Mouse (Mus musculus) right cerebral cortex, postnatal 36 days (tissue): ENCODE data around the gene Pdzd2.

Source experiments
- DNase-seq, 2 experiments: peaks; one replicate each; pipeline ENCODE4 v3.0.0; 2022; ENCODE audit warnings: low spot score in 2 of 2, mixed read lengths in 1 of 2

Pdzd2 gene

GRCm38 (mm10) chr15:12480369-12480768 is 259.4 kb downstream of the Pdzd2 start:
- no peak for DNase-seq

GRCm38 (mm10) chr15:12479326-12479725 is 260.4 kb downstream of the Pdzd2 start:
- no peak for DNase-seq

- no peak for DNase-seq
Observed at GRCm38 (mm10) chr15:12473596-12473995, 266.1 kb downstream of the Pdzd2 start.

GRCm38 (mm10) chr15:12472646-12473045 is 267.1 kb downstream of the Pdzd2 start:
- no peak for DNase-seq

GRCm38 (mm10) chr15:12470900-12471838 is 268.6 kb downstream of the Pdzd2 start:
- no peak for DNase-seq

GRCm38 (mm10) chr15:12468625-12469024 is 271.1 kb downstream of the Pdzd2 start:
- no peak for DNase-seq

GRCm38 (mm10) chr15:12465748-12466147 is 274.0 kb downstream of the Pdzd2 start:
- DNase-seq: no peak

- no peak for DNase-seq
Observed at GRCm38 (mm10) chr15:12456808-12457207, 282.9 kb downstream of the Pdzd2 start.

- no peak for DNase-seq
Observed at GRCm38 (mm10) chr15:12453343-12453742, 286.4 kb downstream of the Pdzd2 start.

- no peak for DNase-seq
Observed at GRCm38 (mm10) chr15:12452141-12452995, 287.4 kb downstream of the Pdzd2 start.

- no peak for DNase-seq
Observed at GRCm38 (mm10) chr15:12451448-12451847, 288.3 kb downstream of the Pdzd2 start.

- DNase-seq: no peak
Observed at GRCm38 (mm10) chr15:12450790-12451189, 288.9 kb downstream of the Pdzd2 start.

- DNase-seq: no peak
Observed at GRCm38 (mm10) chr15:12449321-12449720, 290.4 kb downstream of the Pdzd2 start.

- peak; percentile 73 to 77 for DNase-seq
Observed at GRCm38 (mm10) chr15:12447021-12447434, 292.7 kb downstream of the Pdzd2 start.

- DNase-seq: no peak
Observed at GRCm38 (mm10) chr15:12444551-12444950, 295.2 kb downstream of the Pdzd2 start.

GRCm38 (mm10) chr15:12439351-12439751 is 300.4 kb downstream of the Pdzd2 start:
- no peak for DNase-seq

GRCm38 (mm10) chr15:12438691-12439090 is 301.0 kb downstream of the Pdzd2 start:
- DNase-seq: no peak

- no peak for DNase-seq
Observed at GRCm38 (mm10) chr15:12438081-12438480, 301.6 kb downstream of the Pdzd2 start.

- no peak for DNase-seq
Observed at GRCm38 (mm10) chr15:12435910-12436309, 303.8 kb downstream of the Pdzd2 start.

GRCm38 (mm10) chr15:12433893-12434599 is 305.7 kb downstream of the Pdzd2 start:
- no peak for DNase-seq

GRCm38 (mm10) chr15:12432879-12433278 is 306.8 kb downstream of the Pdzd2 start:
- no peak for DNase-seq

GRCm38 (mm10) chr15:12432320-12432719 is 307.4 kb downstream of the Pdzd2 start:
- DNase-seq: no peak
